Mouse (Mus musculus) heart, postnatal 4 days (tissue): ENCODE results near the gene Plg. TPM values are rescaled to one million over a fixed set of nuclear protein-coding genes. Genes with fewer than 3 reads are reported as not detected.

Experiments used
- DNase-seq: peaks from one replicate; pipeline ENCODE4 v3.0.0; 2021
- total RNA-seq, 2 experiments: library from RNA; stranded (reverse); gene quantifications; 2 replicates each; pipeline ENCODE4 v1.2.3; 2021

Gene Plg
- total RNA-seq, 2 experiments from 2014 or later = 0.11 TPM; not detected in 1

DNA sequence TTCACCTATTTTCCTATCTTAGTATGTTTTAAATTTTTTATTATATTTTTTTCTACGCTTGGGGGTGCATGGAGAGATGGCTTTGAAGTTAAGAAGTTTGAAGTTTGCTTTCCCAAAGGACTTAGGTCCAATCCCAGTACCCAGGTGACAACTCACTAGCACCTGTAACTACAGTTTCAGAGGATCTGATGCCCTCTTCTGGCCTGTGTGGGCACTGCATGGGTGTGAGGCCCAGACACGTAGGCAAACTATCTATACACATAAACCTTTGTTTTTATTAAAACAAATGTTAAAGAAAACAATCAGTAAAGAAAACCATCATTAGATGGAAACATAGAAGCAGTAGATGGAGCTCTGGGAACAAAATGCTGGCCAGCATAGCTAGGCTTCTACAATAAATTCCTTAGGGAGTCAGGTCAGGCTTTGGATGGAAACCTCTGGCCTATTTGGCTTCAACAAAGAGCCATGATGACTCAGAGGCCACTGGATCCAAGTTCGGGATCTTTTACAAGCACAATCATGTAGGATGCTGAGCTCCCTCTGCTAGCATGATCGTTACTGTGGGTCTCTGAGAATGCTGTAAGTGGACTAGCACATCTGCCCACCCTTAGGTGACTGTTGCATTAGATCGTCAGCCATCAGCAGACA, 76.9 kb downstream of the Plg start:
- DNase-seq = peak; percentile 56

DNA sequence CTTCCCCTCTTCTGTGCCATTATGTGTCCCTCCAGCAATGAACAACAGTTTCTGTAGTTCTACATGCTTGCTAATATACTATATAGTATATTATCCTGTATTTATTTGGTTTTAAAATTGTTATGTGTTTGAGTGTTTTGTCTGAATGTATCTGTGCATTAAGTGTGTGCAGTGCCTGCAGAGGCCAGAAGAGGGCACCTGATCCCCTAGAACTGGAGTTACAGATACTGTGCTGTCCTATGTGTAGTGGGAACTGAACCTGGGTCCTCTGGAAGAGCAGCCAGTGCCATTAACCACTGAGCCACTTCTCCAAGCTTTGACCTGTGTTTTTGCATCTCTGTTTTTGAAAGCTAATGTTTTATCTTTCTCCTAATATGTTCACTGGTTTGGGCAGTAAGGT, 82.8 kb downstream of the Plg start:
- no peak for DNase-seq

- no peak for DNase-seq
These were observed 88.1 kb downstream of the Plg start for GRCm38 (mm10) chr17:12466501-12467000.

DNA sequence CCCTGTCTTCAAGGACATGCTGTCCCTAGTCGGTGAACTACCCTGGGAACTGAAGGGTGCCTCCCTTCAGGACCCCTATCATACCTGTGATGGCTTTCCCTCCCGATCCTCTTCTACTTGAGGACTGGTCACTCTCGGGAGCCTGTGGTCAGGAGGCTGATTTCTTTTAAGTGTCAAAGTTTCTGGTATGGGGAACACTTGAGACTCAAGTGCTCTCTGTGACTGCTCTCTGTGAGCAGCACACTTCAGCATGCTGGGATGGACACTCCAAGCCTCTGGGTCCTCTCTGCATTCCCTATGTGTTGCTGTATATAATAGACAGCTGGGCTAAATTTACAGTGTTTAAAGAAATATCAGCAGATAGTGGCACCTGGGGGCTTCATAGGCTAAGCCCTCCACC, 89.2 kb downstream of the Plg start:
- DNase-seq = no peak

DNA sequence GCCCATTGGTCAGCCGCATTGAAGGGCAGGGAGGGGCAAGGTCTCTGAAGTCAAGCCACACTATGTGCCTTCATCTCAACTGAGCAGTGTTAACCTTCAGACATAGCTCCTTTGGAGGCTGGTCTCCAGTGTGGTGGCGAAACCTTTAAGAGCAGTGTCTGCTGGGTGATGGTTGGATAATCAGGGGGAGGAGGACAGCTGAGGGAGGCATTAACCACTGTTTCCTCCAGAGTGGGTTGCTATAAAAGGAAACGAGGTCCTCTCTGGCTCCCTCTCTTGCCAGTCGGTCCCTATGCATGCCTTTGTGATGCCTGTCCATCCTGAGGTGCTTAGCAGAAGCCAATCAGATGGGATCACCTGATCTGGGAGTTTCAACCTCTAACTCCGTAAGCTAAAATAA, 90.3 kb downstream of the Plg start:
- DNase-seq = no peak

Other genes starting within 250 kb of the Plg start
- 10 to 100 TPM; 34.4 to 41.5 TPM for gene Map3k4, start 59.8 kb upstream of the Plg start, total RNA-seq
- 1 to 10 TPM in 1 of 2 experiments, under 1 TPM in 1; 0.86 to 1.2 TPM for gene Slc22a3, start 129.1 kb downstream of the Plg start, total RNA-seq
- not detected for gene Slc22a2, start 205.5 kb downstream of the Plg start, total RNA-seq